Mouse (Mus musculus) midbrain, embryonic 11.5 days (tissue): ENCODE results near the gene Sesn1. TPM values are rescaled to one million over a fixed set of nuclear protein-coding genes. Genes with fewer than 3 reads are reported as not detected.
A peak's percentile ranks its signal among the peaks of the same experiment; 100 is the strongest.

Experiments
- ATAC-seq: fragments of 200-750 bp; cut with Nextera tagmentation; 2 replicates; pipeline ENCODE4 v1.8.0; 2017; ENCODE audit warnings: moderate TSS enrichment, moderate library complexity; ENCODE audit not compliant: low FRiP score
- DNase-seq: peaks from one replicate; pipeline ENCODE4 v3.0.0; 2015; ENCODE audit warnings: low spot score; ENCODE audit errors: missing footprints
- H3K27ac ChIP-seq: fragments of 300-500 bp; sonication (generic); 2 replicates; pipeline ENCODE4 v1.5.1; 2014; ENCODE audit warnings: low read depth, low read length
- H3K27me3 ChIP-seq: fragments of 300-500 bp; sonication (generic); 2 replicates; pipeline ENCODE4 v1.6.1; 2014; ENCODE audit warnings: mild to moderate bottlenecking, low read length, moderate library complexity, mixed read lengths; ENCODE audit not compliant: control insufficient read depth, insufficient read depth
- H3K36me3 ChIP-seq: fragments of 300-500 bp; sonication (generic); 2 replicates; pipeline ENCODE4 v1.6.1; 2014; ENCODE audit warnings: mild to moderate bottlenecking, low read length, moderate library complexity, mixed read lengths; ENCODE audit not compliant: control insufficient read depth, insufficient read depth
- H3K4me1 ChIP-seq: fragments of 300-500 bp; sonication (generic); 2 replicates; pipeline ENCODE4 v1.6.1; 2014; ENCODE audit warnings: low read length; ENCODE audit not compliant: control insufficient read depth, insufficient read depth
- H3K4me2 ChIP-seq: fragments of 300-500 bp; sonication (generic); 2 replicates; pipeline ENCODE4 v1.6.1; 2014; ENCODE audit warnings: mild to moderate bottlenecking, moderate library complexity
- H3K4me3 ChIP-seq: fragments of 300-500 bp; sonication (generic); 2 replicates; pipeline ENCODE4 v1.5.1; 2014; ENCODE audit warnings: low read depth, low read length
- H3K9ac ChIP-seq: fragments of 300-500 bp; sonication (generic); 2 replicates; pipeline ENCODE4 v1.6.1; 2014; ENCODE audit warnings: low read length
- H3K9me3 ChIP-seq: fragments of 300-500 bp; sonication (generic); 2 replicates; pipeline ENCODE4 v1.6.1; 2016; ENCODE audit warnings: low read length; ENCODE audit not compliant: control insufficient read depth
- WGBS: fragments of 180-500 bp; shearing (Covaris S2); extraction: QIAGEN DNeasy Blood & Tissue Kit; methylation state at CpG from one replicate; pipeline ENCODE4 v1.1.7; 2014; 5-methylcytosine and 5-hydroxymethylcytosine counted together
- polyA plus RNA-seq: library from polyadenylated mRNA; unstranded; fragments of >200 nt; fragmentation: Nextera tagmentation; extraction: Ambion mirVana; gene quantifications from 2 replicates; pipeline ENCODE4 v1.2.1, GENCODE M21; 2014

Sesn1 gene
- polyA plus RNA-seq, 1 experiment from 2014 or later: 22.2 TPM

- no peak for ATAC-seq
- Histone ChIP-seq H3K36me3 (no peaks in the 10 kb centered on the region), H3K27me3 (no peaks in the 10 kb centered on the region), H3K9ac (no peak overlapping the region), H3K9me3 (no peaks in the 10 kb centered on the region), H3K4me2 (no peak overlapping the region), H3K4me3 (no peak overlapping the region), H3K4me1 (no peaks in the 10 kb centered on the region), H3K27ac (no peak overlapping the region)
- no peak for DNase-seq
- 92% methylated on average over 6 of the region's 6 CpGs for WGBS
Observed at GRCm38 (mm10) chr10:41826526-41827116, 16.9 kb downstream of the Sesn1 start.

DNA sequence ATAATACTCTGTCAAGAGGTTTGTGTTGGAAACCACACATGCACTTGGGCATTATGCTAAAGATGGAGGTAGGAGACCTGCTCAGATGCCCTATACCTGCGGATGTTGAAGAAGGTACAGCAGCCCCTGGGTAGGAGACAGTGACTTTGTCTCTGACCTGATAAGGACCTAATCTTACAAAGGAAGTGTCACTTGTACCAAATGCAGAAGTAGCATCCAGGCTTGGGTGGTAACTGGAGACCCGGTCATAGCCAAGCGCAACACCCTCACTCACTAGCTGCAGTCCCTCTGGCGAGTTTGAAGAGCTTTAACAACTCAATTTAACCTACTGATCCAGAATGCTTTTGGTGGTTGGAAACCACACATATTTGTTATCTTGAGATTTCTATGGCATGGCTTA is 18.0 kb downstream of the Sesn1 start:
- no peaks in the 10 kb centered on the region for H3K27me3 ChIP-seq
- no peaks in the 10 kb centered on the region for H3K9me3 ChIP-seq
- no peak overlapping the region for H3K9ac ChIP-seq
- WGBS: 91% methylated on average over 4 of the region's 4 CpGs
- no peak overlapping the region for H3K27ac ChIP-seq
- no peaks in the 10 kb centered on the region for H3K4me1 ChIP-seq
- H3K4me3 ChIP-seq: no peak overlapping the region
- DNase-seq (no peak), ATAC-seq (no peak)
- no peak overlapping the region for H3K4me2 ChIP-seq
- no peaks in the 10 kb centered on the region for H3K36me3 ChIP-seq

GRCm38 (mm10) chr10:41829191-41829590 is 19.5 kb downstream of the Sesn1 start:
- Histone ChIP-seq H3K36me3 (no peaks in the 10 kb centered on the region), H3K27ac (no peak overlapping the region), H3K27me3 (no peaks in the 10 kb centered on the region), H3K4me3 (no peak overlapping the region), H3K4me2 (no peak overlapping the region), H3K4me1 (no peaks in the 10 kb centered on the region), H3K9me3 (no peaks in the 10 kb centered on the region), H3K9ac (no peak overlapping the region)
- no peak for DNase-seq
- no peak for ATAC-seq
- WGBS: 78% methylated on average over 5 of the region's 5 CpGs

GRCm38 (mm10) chr10:41829980-41830379 is 20.2 kb downstream of the Sesn1 start:
- Histone ChIP-seq H3K36me3 (no peaks in the 10 kb centered on the region), H3K9ac (no peak overlapping the region), H3K9me3 (no peaks in the 10 kb centered on the region), H3K27me3 (no peaks in the 10 kb centered on the region), H3K4me1 (no peaks in the 10 kb centered on the region), H3K27ac (no peak overlapping the region), H3K4me2 (no peak overlapping the region), H3K4me3 (no peak overlapping the region)
- 96% methylated on average over 2 of the region's 2 CpGs for WGBS
- DNase-seq (no peak), ATAC-seq (no peak)

DNA sequence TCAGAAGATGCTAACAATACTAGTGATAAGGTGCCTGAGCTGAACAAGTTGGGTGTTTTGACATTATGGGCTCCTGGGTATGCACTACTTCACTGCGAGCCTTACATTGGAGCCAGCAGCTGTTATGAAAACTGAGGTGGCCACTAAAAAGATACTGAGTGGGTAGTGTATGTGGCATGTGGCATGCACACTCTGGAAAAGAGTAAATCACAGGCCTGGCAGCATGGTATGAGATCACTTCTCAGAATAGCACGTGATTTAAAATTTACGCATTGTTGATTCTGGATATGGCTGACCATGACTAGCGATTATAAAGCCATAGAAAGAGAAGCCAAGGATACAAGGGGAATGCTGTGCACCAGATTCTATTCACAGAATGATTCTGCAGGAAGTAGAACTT is 20.7 kb downstream of the Sesn1 start:
- ATAC-seq: no peak
- Histone ChIP-seq H3K36me3 (no peaks in the 10 kb centered on the region), H3K27me3 (no peaks in the 10 kb centered on the region), H3K4me1 (no peaks in the 10 kb centered on the region), H3K27ac (no peak overlapping the region), H3K9me3 (no peaks in the 10 kb centered on the region), H3K4me3 (no peak overlapping the region), H3K4me2 (no peak overlapping the region), H3K9ac (no peak overlapping the region)
- 76% methylated on average over 4 of the region's 4 CpGs for WGBS
- no peak for DNase-seq

DNA sequence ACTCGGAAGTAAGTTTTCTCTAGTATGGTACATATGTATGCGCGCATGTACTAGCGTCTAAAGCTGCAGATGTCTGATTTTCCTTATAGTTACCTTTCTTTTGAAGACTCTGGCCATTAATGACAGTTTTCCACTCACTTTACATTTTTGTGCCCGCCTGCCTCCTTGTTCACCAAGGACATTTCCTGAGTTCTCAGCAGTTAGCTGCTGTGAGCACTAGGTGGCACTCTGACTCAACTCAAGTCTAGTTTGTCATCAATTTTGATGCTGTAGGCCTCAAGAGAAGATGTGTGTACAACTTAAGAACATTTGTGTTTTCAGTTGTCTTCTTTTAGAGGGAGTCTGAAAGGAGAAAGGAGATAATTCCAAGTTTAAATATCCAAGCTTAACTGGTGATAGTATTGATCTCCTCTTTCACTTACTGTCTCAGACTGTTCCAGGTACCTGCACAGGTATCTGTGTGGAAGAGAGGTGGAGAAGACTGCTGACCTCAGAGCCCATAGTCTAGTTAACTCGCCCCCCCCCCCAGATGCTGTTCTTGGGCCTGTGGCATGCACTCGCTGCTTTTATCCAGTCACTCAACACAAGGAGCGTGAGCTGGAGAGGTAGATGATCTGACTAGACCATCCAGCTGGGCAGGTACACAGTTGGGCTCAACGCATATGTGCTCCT is 21.3 kb downstream of the Sesn1 start:
- no peaks in the 10 kb centered on the region for H3K4me1 ChIP-seq
- ATAC-seq (no peak), DNase-seq (peak; percentile 92)
- no peak overlapping the region for H3K27ac ChIP-seq
- H3K27me3 ChIP-seq: no peaks in the 10 kb centered on the region
- H3K4me2 ChIP-seq: no peak overlapping the region
- WGBS: 56% methylated on average over 9 of the region's 9 CpGs
- no peak overlapping the region for H3K4me3 ChIP-seq
- no peaks in the 10 kb centered on the region for H3K9me3 ChIP-seq
- no peak overlapping the region for H3K9ac ChIP-seq
- H3K36me3 ChIP-seq: no peaks in the 10 kb centered on the region

DNA sequence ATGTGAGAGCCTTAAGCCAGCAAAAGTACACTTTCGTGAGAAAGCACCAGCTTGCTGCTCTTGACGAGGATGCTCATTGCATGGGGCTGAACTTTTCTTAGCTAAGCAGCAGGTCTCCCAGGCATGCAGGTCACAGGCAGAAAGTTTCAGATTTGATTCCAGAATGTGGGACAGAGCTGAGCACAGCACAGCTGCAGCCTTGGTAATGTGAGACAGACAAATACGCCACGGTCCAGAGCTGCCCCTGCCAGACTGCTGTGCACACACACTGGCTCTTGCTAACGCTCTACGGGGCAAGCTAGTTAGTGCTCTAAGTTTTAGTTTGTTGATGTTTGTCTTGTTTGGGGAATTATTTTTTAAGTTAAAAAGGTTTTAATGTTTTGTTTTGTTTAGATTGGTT is 22.5 kb downstream of the Sesn1 start:
- Histone ChIP-seq H3K9me3 (no peaks in the 10 kb centered on the region), H3K4me1 (no peaks in the 10 kb centered on the region), H3K4me3 (no peak overlapping the region), H3K4me2 (no peak overlapping the region), H3K27ac (no peak overlapping the region), H3K27me3 (no peaks in the 10 kb centered on the region), H3K36me3 (no peaks in the 10 kb centered on the region), H3K9ac (no peak overlapping the region)
- 78% methylated on average over 6 of the region's 6 CpGs for WGBS
- DNase-seq (no peak), ATAC-seq (no peak)

DNA sequence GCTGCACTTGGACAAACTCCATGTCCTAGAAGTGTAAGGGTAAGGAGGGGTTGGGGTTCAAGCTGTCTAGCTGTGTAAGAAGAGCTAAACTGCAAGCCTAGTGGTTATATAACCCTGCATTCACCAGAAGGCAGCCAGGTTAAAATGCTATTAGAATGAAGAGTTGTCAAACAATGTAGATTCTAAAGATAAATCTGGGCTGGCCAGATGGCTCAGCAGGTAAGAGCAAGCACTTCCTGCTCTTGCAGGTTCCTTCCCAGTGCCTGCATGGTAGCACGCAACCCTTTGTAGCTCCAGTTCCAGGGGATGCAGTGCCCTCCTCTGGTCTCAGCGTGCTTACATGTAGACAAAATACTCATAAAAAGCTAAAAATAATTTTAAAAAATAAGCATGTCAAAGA is 24.4 kb downstream of the Sesn1 start:
- Histone ChIP-seq H3K27me3 (no peaks in the 10 kb centered on the region), H3K9ac (no peak overlapping the region), H3K36me3 (no peaks in the 10 kb centered on the region), H3K4me1 (no peaks in the 10 kb centered on the region), H3K4me3 (no peak overlapping the region), H3K9me3 (no peaks in the 10 kb centered on the region), H3K4me2 (no peak overlapping the region), H3K27ac (no peak overlapping the region)
- WGBS: 95% methylated on average over 2 of the region's 2 CpGs
- ATAC-seq: no peak
- no peak for DNase-seq

DNA sequence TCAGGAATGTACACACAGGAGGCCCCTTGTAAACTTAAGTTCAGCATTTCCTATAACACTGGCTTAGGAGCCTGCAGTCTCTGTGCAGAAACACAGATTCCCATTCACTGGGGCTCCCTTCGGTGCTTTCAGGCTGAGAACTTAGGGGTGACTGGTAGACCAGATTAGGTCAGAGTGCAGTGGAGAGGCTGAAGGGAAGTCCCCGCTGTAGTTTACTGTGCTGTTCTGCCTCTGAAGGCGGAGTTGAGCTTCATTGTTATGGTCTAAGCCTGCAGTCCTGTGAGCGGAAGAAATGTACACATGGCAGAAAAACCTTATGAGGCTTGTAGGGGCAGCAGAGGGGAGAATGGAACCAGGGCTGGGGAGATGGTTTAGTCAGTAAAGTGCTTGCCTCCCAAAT is 29.2 kb downstream of the Sesn1 start:
- no peaks in the 10 kb centered on the region for H3K4me1 ChIP-seq
- no peak overlapping the region for H3K4me2 ChIP-seq
- no peaks in the 10 kb centered on the region for H3K36me3 ChIP-seq
- H3K27me3 ChIP-seq: no peaks in the 10 kb centered on the region
- H3K27ac ChIP-seq: no peak overlapping the region
- H3K9me3 ChIP-seq: no peaks in the 10 kb centered on the region
- WGBS: 90% methylated on average over 4 of the region's 4 CpGs
- no peak for DNase-seq
- no peak for ATAC-seq
- H3K9ac ChIP-seq: no peak overlapping the region
- H3K4me3 ChIP-seq: no peak overlapping the region
